Mouse (Mus musculus): ENCODE measurements around the gene Ttll6.
"Not testable (repeated sequence)": the region's sequence is repeated elsewhere in the genome, so short reads cannot be mapped to it uniquely, and the experiment has no call there.

The Ttll6 gene

GRCm38 (mm10) chr11:96133239-96133865, at the start of gene Ttll6:
Ttll6 (plus strand) TSS chr11:96133786.
- peak; percentile 54 for DNase-seq (ENCODE audit: low spot score)

GRCm38 (mm10) chr11:96087981-96088380, 45.6 kb upstream of the Ttll6 start:
- no peak for DNase-seq (ENCODE audit: low spot score)

GRCm38 (mm10) chr11:96091073-96091472, 42.5 kb upstream of the Ttll6 start:
- DNase-seq (ENCODE audit: low spot score): no peak

- no peak for DNase-seq (ENCODE audit: low spot score)
Observed at GRCm38 (mm10) chr11:96092674-96093291, 40.8 kb upstream of the Ttll6 start.

GRCm38 (mm10) chr11:96093361-96093760, 40.2 kb upstream of the Ttll6 start:
- peak; percentile 56 for DNase-seq (ENCODE audit: low spot score)

- no peak for DNase-seq (ENCODE audit: low spot score)
Observed at GRCm38 (mm10) chr11:96108376-96108775, 25.2 kb upstream of the Ttll6 start.

GRCm38 (mm10) chr11:96110950-96111349, 22.6 kb upstream of the Ttll6 start:
- not testable (repeated sequence) for DNase-seq (ENCODE audit: low spot score)

- DNase-seq (ENCODE audit: low spot score): no peak
Observed at GRCm38 (mm10) chr11:96111751-96112150, 21.8 kb upstream of the Ttll6 start, which contains the start of gene Calcoco2. Calcoco2 (minus strand) TSS chr11:96111964.

- DNase-seq (ENCODE audit: low spot score): no peak
Observed at GRCm38 (mm10) chr11:96114077-96114476, 19.5 kb upstream of the Ttll6 start.

GRCm38 (mm10) chr11:96115416-96115815, 18.2 kb upstream of the Ttll6 start:
- no peak for DNase-seq (ENCODE audit: low spot score)

GRCm38 (mm10) chr11:96116116-96116515, 17.5 kb upstream of the Ttll6 start:
- DNase-seq (ENCODE audit: low spot score): no peak

- not testable (repeated sequence) for DNase-seq (ENCODE audit: low spot score)
Observed at GRCm38 (mm10) chr11:96116925-96117324, 16.7 kb upstream of the Ttll6 start.

GRCm38 (mm10) chr11:96119401-96119800, 14.2 kb upstream of the Ttll6 start:
- no peak for DNase-seq (ENCODE audit: low spot score)

GRCm38 (mm10) chr11:96122806-96123205, 10.8 kb upstream of the Ttll6 start:
- DNase-seq (ENCODE audit: low spot score): not testable (repeated sequence)

- DNase-seq (ENCODE audit: low spot score): peak; percentile 27
Observed at GRCm38 (mm10) chr11:96124052-96124914, 9.3 kb upstream of the Ttll6 start.

- DNase-seq (ENCODE audit: low spot score): no peak
Observed at GRCm38 (mm10) chr11:96130606-96131005, 3.0 kb upstream of the Ttll6 start.

GRCm38 (mm10) chr11:96135847-96136246, 2.3 kb downstream of the Ttll6 start:
- DNase-seq (ENCODE audit: low spot score): no peak

- DNase-seq (ENCODE audit: low spot score): no peak
Observed at GRCm38 (mm10) chr11:96140726-96141175, 7.2 kb downstream of the Ttll6 start.

GRCm38 (mm10) chr11:96143766-96144165, 10.2 kb downstream of the Ttll6 start:
- DNase-seq (ENCODE audit: low spot score): no peak

GRCm38 (mm10) chr11:96145622-96146270, 12.2 kb downstream of the Ttll6 start:
- peak; percentile 73 for DNase-seq (ENCODE audit: low spot score)

- DNase-seq (ENCODE audit: low spot score): no peak
Observed at GRCm38 (mm10) chr11:96147471-96147870, 13.9 kb downstream of the Ttll6 start.

- no peak for DNase-seq (ENCODE audit: low spot score)
Observed at GRCm38 (mm10) chr11:96164769-96165168, 31.2 kb downstream of the Ttll6 start.

All from ovary, postnatal 14 days (tissue).